Mouse (Mus musculus) sigmoid colon, adult 10 weeks (tissue): Measurements from ENCODE around the gene Mocs2. TPM values are rescaled to one million over a fixed set of nuclear protein-coding genes. Genes with fewer than 3 reads are reported as not detected.

ENCODE experiments used
- polyA plus RNA-seq: library from polyadenylated mRNA; stranded (reverse); fragments of 350-450 nt; fragmentation: Illumina TruSeq; extraction: RNeasy Lipid Tissue Mini Kit (QIAGEN cat#74804); gene quantifications from one replicate; pipeline ENCODE4 v1.2.3, GENCODE M21; 2014; ENCODE audit warnings: low read depth, low replicate concordance

The Mocs2 gene
- polyA plus RNA-seq = 63.6 TPM

DNA sequence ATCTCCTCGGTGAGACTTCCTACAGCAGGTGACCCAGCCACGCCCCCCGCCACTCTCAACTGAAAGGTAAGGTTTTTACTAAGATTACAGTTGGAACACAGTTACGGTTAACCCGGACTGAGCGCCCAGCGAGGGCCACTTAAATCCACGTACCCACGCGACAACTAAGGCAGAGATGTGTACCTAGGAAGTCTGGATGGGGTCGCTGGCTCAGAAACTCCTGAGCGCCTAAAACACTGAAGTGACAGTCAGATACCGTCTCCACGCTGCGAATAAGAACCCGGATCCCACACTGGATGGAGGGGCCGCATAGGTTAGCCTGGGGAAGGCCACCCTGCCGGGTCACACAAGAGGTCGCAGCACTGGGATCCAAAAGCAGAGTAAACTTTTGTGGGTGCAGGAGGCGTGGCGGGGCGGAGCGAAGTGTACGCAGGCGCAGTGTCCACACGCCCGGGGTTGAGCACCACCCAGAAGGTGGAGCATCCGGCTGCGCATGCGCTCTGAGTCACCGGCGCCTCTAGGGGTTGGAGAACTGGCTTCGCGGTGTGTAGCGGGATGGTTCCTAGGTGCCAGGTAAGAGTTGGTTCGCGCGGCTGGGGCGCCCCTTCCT, at the start of gene Mocs2:
Mocs2 (plus strand) TSS at position 486 of the 610 bp plus-strand sequence.

Other genes with a start within 250 kb of the Mocs2 start
- 32.5 TPM for gene Itga2, start 113.9 kb downstream of the Mocs2 start, polyA plus RNA-seq